Mouse (Mus musculus): ENCODE measurements around the gene Uba3. TPM values are rescaled to one million over a fixed set of nuclear protein-coding genes. Genes with fewer than 3 reads are reported as not detected.

Gene Uba3
- polyA plus RNA-seq (2014; fragmentation: Nextera tagmentation; extraction: Ambion mirVana), result 96.3 and 96.8 TPM in 2 replicates

DNA sequence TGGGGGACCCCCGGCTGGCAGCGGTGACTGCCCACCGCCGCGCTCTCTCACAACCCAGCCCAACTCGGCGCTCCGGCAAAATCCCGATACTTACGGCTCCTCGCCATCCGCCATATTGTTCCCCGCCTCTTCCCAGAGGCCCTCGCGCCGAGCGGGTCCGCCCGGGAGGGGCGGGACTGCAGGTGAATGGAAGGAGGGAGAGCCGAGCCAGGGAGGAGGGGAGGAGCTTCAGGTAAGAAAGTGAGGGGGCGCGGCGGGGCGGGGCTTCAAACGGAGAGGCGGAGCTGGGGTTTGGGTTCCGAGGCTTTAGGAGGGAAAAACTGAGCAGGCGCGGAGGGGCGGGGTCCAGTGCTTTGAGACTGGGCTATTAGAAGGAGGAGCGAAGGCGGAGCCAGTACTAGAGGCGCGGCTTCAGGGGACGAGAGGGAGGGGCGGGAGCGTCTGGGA, at the start of gene Uba3:
Uba3 (minus strand) TSS at position 209 of the 447 bp plus-strand sequence.
- Histone ChIP-seq H3K9me3 (ENCODE audit: control insufficient read depth, low read length) (no peaks in the 10 kb centered on the region), H3K4me3 (ENCODE audit: low read depth, low read length) (peak within 1 kb of the TSS; percentile 88), H3K9ac (replicated peaks; ENCODE audit: low read depth, low read length) (peak within 1 kb of the TSS; percentile 91), H3K27me3 (ENCODE audit: control insufficient read depth, insufficient read depth, low read length) (no peaks in the 10 kb centered on the region), H3K36me3 (ENCODE audit: control insufficient read depth, insufficient read depth, low read length) (no peaks in the 10 kb centered on the region), H3K27ac (ENCODE audit: low read depth, low read length) (peak within 1 kb of the TSS; percentile 80), H3K4me2 (ENCODE audit: low read depth, low read length) (peak within 1 kb of the TSS; percentile 68), H3K4me1 (ENCODE audit: control insufficient read depth, insufficient read depth, low read length) (peaks cover 9% of the 10 kb centered on the region; the same call in 1 of the 2 replicates)
- ATAC-seq (ENCODE audit: low read depth), result peak; percentile 97
- WGBS, result under 1% methylated on average over 35 of the region's 38 CpGs

DNA sequence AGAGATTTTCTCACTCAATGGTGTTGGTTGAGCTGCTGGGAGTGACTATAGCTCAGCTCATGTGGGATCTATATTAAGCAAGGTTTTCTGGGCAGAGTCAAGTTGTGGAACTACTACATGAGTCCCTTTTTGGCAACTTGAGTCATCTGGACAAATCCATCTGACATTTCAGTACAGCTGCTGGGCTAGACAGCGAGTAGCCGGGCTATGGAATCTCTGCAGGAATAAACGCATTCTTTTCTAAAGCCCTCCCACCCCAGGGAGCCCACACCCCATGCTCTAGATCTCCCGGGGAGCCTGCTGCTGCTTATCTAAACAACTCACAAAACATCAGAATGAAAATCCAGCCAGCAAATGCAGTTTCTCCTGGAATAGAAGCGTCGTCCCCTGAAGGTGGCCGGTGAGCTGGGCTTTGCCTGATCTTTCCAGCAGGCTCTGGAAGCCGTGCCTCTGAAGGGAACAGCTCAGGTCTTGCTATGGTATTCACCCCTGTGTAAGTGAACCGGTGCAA, 47.3 kb upstream of the Uba3 start, which contains the start of gene Lmod3:
Lmod3 (minus strand) TSS at position 49 of the 511 bp plus-strand sequence.
- H3K9me3 ChIP-seq (ENCODE audit: control insufficient read depth, low read length), result no peaks in the 10 kb centered on the region

DNA sequence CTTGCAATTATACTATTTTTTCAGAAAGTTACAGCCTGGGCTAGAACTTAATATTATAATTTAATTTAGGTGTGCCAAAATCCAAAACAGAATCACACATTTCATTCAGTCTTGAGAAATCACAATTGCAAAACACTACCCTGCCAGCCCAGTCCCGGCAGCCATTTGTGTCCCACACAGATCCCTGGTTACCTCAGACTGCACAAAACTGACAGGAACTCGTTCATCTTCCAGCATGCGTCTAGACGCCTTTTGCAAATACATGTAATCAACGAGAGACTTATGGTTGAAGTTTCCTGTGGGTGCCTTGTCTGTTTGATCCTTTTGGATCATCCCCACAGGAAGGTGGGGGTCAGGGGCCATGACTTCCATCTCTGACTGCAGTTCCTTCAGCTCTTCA, 46.6 kb upstream of the Uba3 start:
- no peaks in the 10 kb centered on the region for H3K36me3 ChIP-seq (ENCODE audit: control insufficient read depth, insufficient read depth, low read length)
- no peak overlapping the region for H3K9ac ChIP-seq (replicated peaks; ENCODE audit: low read depth, low read length)
- H3K9me3 ChIP-seq (ENCODE audit: control insufficient read depth, low read length), result no peaks in the 10 kb centered on the region
- no peaks in the 10 kb centered on the region for H3K4me1 ChIP-seq (ENCODE audit: control insufficient read depth, insufficient read depth, low read length)
- no peak overlapping the region for H3K4me3 ChIP-seq (ENCODE audit: low read depth, low read length)
- H3K27ac ChIP-seq (ENCODE audit: low read depth, low read length), result no peak overlapping the region
- H3K4me2 ChIP-seq (ENCODE audit: low read depth, low read length), result no peak overlapping the region
- no peak for ATAC-seq (ENCODE audit: low read depth)
- WGBS, result 69% methylated on average over 5 of the region's 5 CpGs
- no peaks in the 10 kb centered on the region for H3K27me3 ChIP-seq (ENCODE audit: control insufficient read depth, insufficient read depth, low read length)

More for the DNA sequence above, 47.3 kb upstream of the Uba3 start, which contains the start of gene Lmod3:
- H3K27me3 ChIP-seq (ENCODE audit: control insufficient read depth, insufficient read depth, low read length), result no peaks in the 10 kb centered on the region
- no peak within 1 kb of the TSS for H3K4me2 ChIP-seq (ENCODE audit: low read depth, low read length)
- no peak within 1 kb of the TSS for H3K27ac ChIP-seq (ENCODE audit: low read depth, low read length)
- H3K36me3 ChIP-seq (ENCODE audit: control insufficient read depth, insufficient read depth, low read length), result no peaks in the 10 kb centered on the region
- H3K4me3 ChIP-seq (ENCODE audit: low read depth, low read length), result no peak within 1 kb of the TSS
- H3K9ac ChIP-seq (replicated peaks; ENCODE audit: low read depth, low read length), result no peak within 1 kb of the TSS
- no peaks in the 10 kb centered on the region for H3K4me1 ChIP-seq (ENCODE audit: control insufficient read depth, insufficient read depth, low read length)
- ATAC-seq (ENCODE audit: low read depth), result no peak
- 51% methylated on average over 9 of the region's 9 CpGs for WGBS

DNA sequence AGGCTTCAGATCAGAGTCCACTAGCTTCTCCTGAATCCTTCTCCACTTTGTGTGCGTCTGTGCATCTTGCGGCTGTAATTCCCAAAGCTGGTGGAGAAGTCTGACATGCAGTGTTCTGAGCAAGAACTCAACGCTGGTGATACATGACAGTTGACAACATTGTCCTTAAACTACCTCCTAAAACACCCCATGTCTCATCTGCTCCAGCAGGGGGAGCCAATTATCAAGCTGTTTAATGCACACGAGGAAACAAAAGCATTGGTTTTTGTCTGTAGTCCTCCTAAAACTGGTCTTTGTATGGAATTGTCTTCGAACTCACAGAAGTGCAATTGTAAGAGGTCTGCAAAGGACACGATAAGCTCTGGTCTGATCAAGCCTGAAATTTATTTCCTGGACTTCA, 45.5 kb upstream of the Uba3 start:
- no peak overlapping the region for H3K4me2 ChIP-seq (ENCODE audit: low read depth, low read length)
- H3K27ac ChIP-seq (ENCODE audit: low read depth, low read length), result no peak overlapping the region
- H3K36me3 ChIP-seq (ENCODE audit: control insufficient read depth, insufficient read depth, low read length), result no peaks in the 10 kb centered on the region
- H3K4me3 ChIP-seq (ENCODE audit: low read depth, low read length), result no peak overlapping the region
- WGBS, result 43% methylated on average over 6 of the region's 6 CpGs
- H3K9me3 ChIP-seq (ENCODE audit: control insufficient read depth, low read length), result no peaks in the 10 kb centered on the region
- no peaks in the 10 kb centered on the region for H3K27me3 ChIP-seq (ENCODE audit: control insufficient read depth, insufficient read depth, low read length)
- H3K4me1 ChIP-seq (ENCODE audit: control insufficient read depth, insufficient read depth, low read length), result no peaks in the 10 kb centered on the region
- H3K9ac ChIP-seq (replicated peaks; ENCODE audit: low read depth, low read length), result no peak overlapping the region
- ATAC-seq (ENCODE audit: low read depth), result no peak

DNA sequence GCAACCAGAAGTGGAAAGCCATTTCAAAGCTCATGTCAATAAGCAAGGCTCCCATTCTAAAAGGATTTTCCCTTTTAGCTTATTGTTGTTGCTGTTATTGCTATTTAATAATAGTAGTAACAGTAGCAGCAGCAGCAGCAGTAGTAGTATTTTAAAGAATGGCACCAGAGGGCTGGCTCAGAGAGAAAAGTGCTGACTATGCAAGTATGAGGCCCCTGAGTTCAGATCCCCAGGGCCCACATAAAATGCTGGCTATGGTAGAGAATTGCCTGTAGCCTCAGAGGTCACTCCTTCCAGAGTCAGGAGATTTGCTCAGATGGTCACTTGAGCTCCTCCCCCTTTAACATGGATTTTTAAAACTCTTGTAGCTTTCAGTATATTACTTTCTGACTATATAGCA, 39.8 kb upstream of the Uba3 start:
- Histone ChIP-seq H3K27ac (ENCODE audit: low read depth, low read length) (no peak overlapping the region), H3K4me1 (ENCODE audit: control insufficient read depth, insufficient read depth, low read length) (no peaks in the 10 kb centered on the region), H3K4me3 (ENCODE audit: low read depth, low read length) (no peak overlapping the region), H3K4me2 (ENCODE audit: low read depth, low read length) (no peak overlapping the region), H3K9ac (replicated peaks; ENCODE audit: low read depth, low read length) (no peak overlapping the region), H3K27me3 (ENCODE audit: control insufficient read depth, insufficient read depth, low read length) (no peaks in the 10 kb centered on the region), H3K36me3 (ENCODE audit: control insufficient read depth, insufficient read depth, low read length) (no peaks in the 10 kb centered on the region), H3K9me3 (ENCODE audit: control insufficient read depth, low read length) (no peaks in the 10 kb centered on the region)
- ATAC-seq (ENCODE audit: low read depth), result no peak

DNA sequence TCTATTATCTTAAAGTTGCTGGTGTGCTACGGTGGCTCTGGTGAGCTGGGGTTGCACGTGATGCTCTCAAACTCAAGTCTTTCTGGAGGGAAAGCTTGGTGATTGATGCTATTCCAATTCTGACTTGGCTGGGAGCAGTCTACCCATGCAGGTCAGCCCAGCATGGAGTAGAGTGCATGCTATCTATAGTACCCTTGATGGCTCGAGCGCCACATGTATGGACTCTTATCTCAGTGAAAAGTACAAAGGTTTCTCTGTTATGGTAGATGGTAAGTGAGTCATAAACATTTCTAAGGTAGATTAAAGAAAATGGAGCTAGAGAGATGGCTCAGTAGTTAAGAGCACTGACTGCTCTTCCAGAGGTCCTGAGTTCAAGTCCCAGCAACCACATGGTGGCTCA, 37.1 kb upstream of the Uba3 start:
- no peak for ATAC-seq (ENCODE audit: low read depth)
- no peak overlapping the region for H3K4me3 ChIP-seq (ENCODE audit: low read depth, low read length)
- H3K9ac ChIP-seq (replicated peaks; ENCODE audit: low read depth, low read length), result no peak overlapping the region
- H3K36me3 ChIP-seq (ENCODE audit: control insufficient read depth, insufficient read depth, low read length), result no peaks in the 10 kb centered on the region
- no peak overlapping the region for H3K4me2 ChIP-seq (ENCODE audit: low read depth, low read length)
- H3K4me1 ChIP-seq (ENCODE audit: control insufficient read depth, insufficient read depth, low read length), result no peaks in the 10 kb centered on the region
- no peaks in the 10 kb centered on the region for H3K9me3 ChIP-seq (ENCODE audit: control insufficient read depth, low read length)
- H3K27me3 ChIP-seq (ENCODE audit: control insufficient read depth, insufficient read depth, low read length), result no peaks in the 10 kb centered on the region
- WGBS, result 93% methylated on average over 4 of the region's 4 CpGs
- no peak overlapping the region for H3K27ac ChIP-seq (ENCODE audit: low read depth, low read length)

DNA sequence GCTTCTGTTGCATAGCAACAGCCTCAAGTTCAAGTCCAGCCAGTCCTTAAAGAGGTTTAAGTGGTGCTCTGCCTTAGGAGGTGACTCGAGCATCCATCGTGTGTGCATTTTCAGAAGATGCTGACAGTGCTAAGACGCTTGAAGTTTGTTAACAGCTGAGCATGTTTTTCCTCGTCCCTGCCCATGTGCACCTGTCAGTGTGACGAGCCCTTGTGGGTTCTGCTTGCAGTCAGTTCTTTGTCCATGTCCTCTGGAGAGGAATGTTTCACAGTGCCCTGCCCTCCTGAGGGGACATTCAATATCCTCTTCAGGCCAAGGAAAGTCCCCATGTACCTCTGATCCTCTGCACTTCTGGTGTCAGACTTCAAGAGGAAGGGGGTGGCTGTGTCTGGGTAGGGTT, 34.6 kb upstream of the Uba3 start:
- no peak for ATAC-seq (ENCODE audit: low read depth)
- Histone ChIP-seq H3K27me3 (ENCODE audit: control insufficient read depth, insufficient read depth, low read length) (no peaks in the 10 kb centered on the region), H3K4me3 (ENCODE audit: low read depth, low read length) (no peak overlapping the region), H3K9me3 (ENCODE audit: control insufficient read depth, low read length) (no peaks in the 10 kb centered on the region), H3K36me3 (ENCODE audit: control insufficient read depth, insufficient read depth, low read length) (no peaks in the 10 kb centered on the region), H3K4me1 (ENCODE audit: control insufficient read depth, insufficient read depth, low read length) (no peaks in the 10 kb centered on the region), H3K4me2 (ENCODE audit: low read depth, low read length) (no peak overlapping the region), H3K27ac (ENCODE audit: low read depth, low read length) (no peak overlapping the region), H3K9ac (replicated peaks; ENCODE audit: low read depth, low read length) (no peak overlapping the region)
- WGBS, result 89% methylated on average over 5 of the region's 5 CpGs

DNA sequence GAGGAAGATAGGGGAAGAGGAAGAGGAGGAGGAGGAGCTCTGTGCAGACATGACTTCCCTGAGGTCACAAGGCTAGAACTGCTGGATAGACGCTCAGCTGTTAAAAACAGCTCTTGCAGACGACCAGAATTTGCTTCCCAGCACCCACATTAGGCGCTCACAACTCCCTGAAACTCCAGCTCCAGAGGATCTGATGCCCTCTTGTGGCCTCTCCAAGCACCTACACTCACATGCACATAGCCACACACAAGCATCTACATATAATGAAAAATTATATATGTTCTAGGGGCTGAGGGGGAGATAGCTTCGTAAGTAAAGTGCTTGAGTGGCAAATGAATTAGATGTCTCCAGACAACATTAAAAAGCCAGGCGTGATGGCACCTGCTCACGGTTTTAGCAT, 33.9 kb upstream of the Uba3 start:
- no peak for ATAC-seq (ENCODE audit: low read depth)
- Histone ChIP-seq H3K4me3 (ENCODE audit: low read depth, low read length) (no peak overlapping the region), H3K36me3 (ENCODE audit: control insufficient read depth, insufficient read depth, low read length) (no peaks in the 10 kb centered on the region), H3K9ac (replicated peaks; ENCODE audit: low read depth, low read length) (no peak overlapping the region), H3K4me1 (ENCODE audit: control insufficient read depth, insufficient read depth, low read length) (no peaks in the 10 kb centered on the region), H3K9me3 (ENCODE audit: control insufficient read depth, low read length) (no peaks in the 10 kb centered on the region), H3K27me3 (ENCODE audit: control insufficient read depth, insufficient read depth, low read length) (no peaks in the 10 kb centered on the region), H3K27ac (ENCODE audit: low read depth, low read length) (no peak overlapping the region), H3K4me2 (ENCODE audit: low read depth, low read length) (no peak overlapping the region)
- WGBS, result 91% methylated on average over 6 of the region's 6 CpGs

DNA sequence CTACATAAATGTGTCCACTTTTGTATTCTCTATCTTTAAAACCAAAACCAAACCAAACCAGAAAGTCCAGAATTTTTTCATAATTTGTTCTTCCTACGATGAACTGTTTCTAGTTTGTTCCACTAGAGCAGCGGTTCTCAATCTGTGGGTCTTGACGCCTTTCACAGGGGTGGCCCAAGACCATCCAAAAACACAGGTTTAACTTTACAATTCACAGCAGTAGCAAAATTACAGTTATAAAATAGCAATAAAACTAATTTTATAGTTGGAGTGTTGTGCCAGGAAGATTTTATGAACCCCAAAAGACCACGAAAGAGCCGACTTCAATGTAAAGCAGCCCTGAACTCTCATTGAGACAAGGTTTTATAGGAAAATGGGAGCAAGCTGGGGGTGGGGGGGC, 30.6 kb upstream of the Uba3 start:
- H3K9ac ChIP-seq (replicated peaks; ENCODE audit: low read depth, low read length), result no peak overlapping the region
- no peak overlapping the region for H3K4me3 ChIP-seq (ENCODE audit: low read depth, low read length)
- H3K4me2 ChIP-seq (ENCODE audit: low read depth, low read length), result no peak overlapping the region
- H3K4me1 ChIP-seq (ENCODE audit: control insufficient read depth, insufficient read depth, low read length), result no peaks in the 10 kb centered on the region
- H3K36me3 ChIP-seq (ENCODE audit: control insufficient read depth, insufficient read depth, low read length), result peaks cover 10% of the 10 kb centered on the region; the same call in 1 of the 2 replicates
- no peak for ATAC-seq (ENCODE audit: low read depth)
- no peaks in the 10 kb centered on the region for H3K27me3 ChIP-seq (ENCODE audit: control insufficient read depth, insufficient read depth, low read length)
- 84% methylated on average over 5 of the region's 5 CpGs for WGBS
- H3K9me3 ChIP-seq (ENCODE audit: control insufficient read depth, low read length), result no peaks in the 10 kb centered on the region
- no peak overlapping the region for H3K27ac ChIP-seq (ENCODE audit: low read depth, low read length)
